Mouse (Mus musculus) megakaryocyte, embryonic 14.5 days (primary cell): ENCODE data around the gene 4930452B06Rik. TPM values are rescaled to one million over a fixed set of nuclear protein-coding genes. Genes with fewer than 3 reads are reported as not detected.

Experiments
- H3K27me3 ChIP-seq: replicated peaks from 2 replicates; pipeline ENCODE3; 2012; ENCODE audit warnings: inconsistent platforms
- H3K36me3 ChIP-seq: replicated peaks from 2 replicates; pipeline ENCODE3; 2012; ENCODE audit warnings: low read length, inconsistent platforms, mixed read lengths
- H3K4me1 ChIP-seq: 2 replicates; pipeline ENCODE4 v1.6.1; 2012; ENCODE audit warnings: inconsistent platforms
- H3K4me3 ChIP-seq: replicated peaks from 2 replicates; pipeline ENCODE3; 2012; ENCODE audit warnings: moderate library complexity, mild to moderate bottlenecking, inconsistent platforms
- H3K9me3 ChIP-seq: 2 replicates; pipeline ENCODE4 v1.6.1; 2012; ENCODE audit warnings: inconsistent platforms
- FLI1 ChIP-seq: IDR thresholded peaks from 2 replicates; pipeline ENCODE4 v1.6.1; 2012; ENCODE audit warnings: low read length, inconsistent platforms, mixed read lengths
- GATA1 ChIP-seq: IDR thresholded peaks from 3 replicates; pipeline ENCODE4 v1.6.1; 2012; ENCODE audit warnings: mixed read lengths, low read length, inconsistent platforms, borderline replicate concordance
- polyA plus RNA-seq: library from polyadenylated mRNA; stranded (reverse); fragments of >175 nt; gene quantifications from 2 replicates; pipeline ENCODE4 v1.2.3, GENCODE M21; 2012; ENCODE audit warnings: low replicate concordance; ENCODE audit not compliant: insufficient read depth

4930452B06Rik gene
- polyA plus RNA-seq, 1 experiment: not detected

DNA sequence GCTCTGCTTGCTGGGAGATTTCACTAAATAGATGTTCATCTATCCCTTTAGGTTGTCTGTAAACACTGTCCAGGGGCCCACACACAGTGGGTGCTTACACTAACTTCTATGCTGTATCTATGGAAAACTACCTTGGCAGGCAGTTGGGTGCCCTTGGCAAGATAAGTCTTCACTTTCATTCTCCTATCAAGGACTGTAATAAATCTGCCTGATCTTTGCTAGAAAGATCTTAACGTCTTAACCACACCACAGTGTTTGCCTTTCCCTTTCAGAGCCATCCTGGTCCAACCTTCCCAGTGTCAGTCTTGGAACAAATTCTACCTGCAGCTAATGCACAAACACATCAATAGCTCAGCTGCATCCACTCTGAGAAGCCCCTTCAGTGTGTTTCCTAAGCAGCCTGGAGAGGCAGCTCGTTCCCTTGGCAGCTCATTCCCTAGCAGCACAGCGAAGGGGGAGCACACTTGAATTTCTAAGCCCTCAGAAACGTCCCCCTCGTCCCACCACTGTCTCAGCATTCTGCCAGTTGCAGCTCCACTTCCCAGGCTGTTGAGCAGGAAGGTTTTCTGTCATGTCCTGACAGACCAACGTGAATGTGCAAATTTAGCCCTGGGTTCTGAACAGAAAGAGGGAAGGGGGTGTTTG is 273.7 kb downstream of the 4930452B06Rik start:
- Histone ChIP-seq H3K4me3 (peak overlapping the region; percentile 33), H3K36me3 (no peaks in the 10 kb centered on the region), H3K9me3 (peaks cover 3% of the 10 kb centered on the region; the same call in 1 of the 2 replicates), H3K27me3 (no peaks in the 10 kb centered on the region), H3K4me1 (peaks cover 6% of the 10 kb centered on the region; the same call in 1 of the 2 replicates)
- TF ChIP-seq GATA1 (no peak), FLI1 (no peak)
